Mouse (Mus musculus) lung, postnatal 0 days (tissue): ENCODE results near the gene Micall2.

ENCODE experiments used
- CTCF ChIP-seq: IDR thresholded peaks from 2 replicates; pipeline ENCODE4 v1.5.1; 2016; ENCODE audit warnings: antibody characterized with exemption, mild to moderate bottlenecking
- EP300 ChIP-seq: IDR thresholded peaks from 2 replicates; pipeline ENCODE4 v1.6.1; 2016; ENCODE audit warnings: antibody characterized with exemption, mild to moderate bottlenecking, control low read depth

GRCm38 (mm10) chr5:139754753-139755152 lies 18.6 kb upstream of the Micall2 start:
- TF ChIP-seq CTCF (peak; percentile 79), EP300 (no peak)
